Mouse (Mus musculus) liver, postnatal 0 days (tissue): ENCODE results near the gene Opn1sw. TPM values are rescaled to one million over a fixed set of nuclear protein-coding genes. Genes with fewer than 3 reads are reported as not detected.

Source experiments
- ATAC-seq: fragments of 200-750 bp; cut with Nextera tagmentation; 2 replicates; pipeline ENCODE4 v1.8.0; 2017; ENCODE audit warnings: mild to moderate bottlenecking, moderate library complexity
- DNase-seq: peaks from one replicate; pipeline ENCODE4 v3.0.0-alpha.2; 2016
- H3K27ac ChIP-seq: fragments of 300-500 bp; sonication (generic); 2 replicates; pipeline ENCODE4 v1.5.1; 2014; ENCODE audit warnings: antibody characterized with exemption, moderate library complexity, mild to moderate bottlenecking, low read depth
- H3K27me3 ChIP-seq: fragments of 300-500 bp; sonication (generic); 2 replicates; pipeline ENCODE4 v1.6.1; 2014; ENCODE audit warnings: low read length, control low read depth, mixed read lengths; ENCODE audit not compliant: insufficient read depth
- H3K36me3 ChIP-seq: fragments of 300-500 bp; sonication (generic); replicated peaks from 2 replicates; pipeline ENCODE4 v1.6.1; 2014; ENCODE audit warnings: mild to moderate bottlenecking, control low read depth, low read length, moderate library complexity, mixed read lengths; ENCODE audit not compliant: insufficient read depth
- H3K4me1 ChIP-seq: fragments of 300-500 bp; sonication (generic); 2 replicates; pipeline ENCODE4 v1.6.1; 2014; ENCODE audit warnings: antibody characterized with exemption, mild to moderate bottlenecking, control low read depth; ENCODE audit not compliant: insufficient read depth
- H3K4me2 ChIP-seq: fragments of 300-500 bp; sonication (generic); 2 replicates; pipeline ENCODE4 v1.6.1; 2014; ENCODE audit warnings: low read depth, mild to moderate bottlenecking, low read length, moderate library complexity, mixed read lengths
- H3K4me3 ChIP-seq: fragments of 300-500 bp; sonication (generic); 2 replicates; pipeline ENCODE4 v1.5.1; 2014; ENCODE audit warnings: low read depth, low read length
- H3K9ac ChIP-seq: fragments of 300-500 bp; sonication (generic); replicated peaks from 2 replicates; pipeline ENCODE4 v1.6.1; 2014; ENCODE audit warnings: mild to moderate bottlenecking, moderate library complexity
- H3K9me3 ChIP-seq: fragments of 300-500 bp; sonication (generic); 2 replicates; pipeline ENCODE4 v1.6.1; 2016; ENCODE audit warnings: mild to moderate bottlenecking, control low read depth, low read length, mixed read lengths
- CTCF ChIP-seq: sonication (generic); IDR thresholded peaks from 2 replicates; pipeline ENCODE4 v1.5.1; 2016; ENCODE audit warnings: antibody characterized with exemption, low read depth
- EP300 ChIP-seq: IDR thresholded peaks from 2 replicates; pipeline ENCODE4 v1.6.1; 2016; ENCODE audit warnings: antibody characterized with exemption, low read depth, mild to moderate bottlenecking
- WGBS: fragments of 180-500 bp; shearing (Covaris S2); extraction: QIAGEN DNeasy Blood & Tissue Kit; methylation state at CpG from one replicate; pipeline ENCODE4 v1.1.7; 2014; ENCODE audit not compliant: insufficient replicate concordance; 5-methylcytosine and 5-hydroxymethylcytosine counted together
- polyA plus RNA-seq: library from polyadenylated mRNA; unstranded; fragments of >200 nt; fragmentation: Nextera tagmentation; extraction: Ambion mirVana; gene quantifications from 2 replicates; pipeline ENCODE4 v1.2.1, GENCODE M21; 2015

Opn1sw gene
- polyA plus RNA-seq, 1 experiment from 2014 or later = 0.06 TPM

GRCm38 (mm10) chr6:29365277-29365676, 23.0 kb downstream of the Opn1sw start:
- no peaks in the 10 kb centered on the region for H3K9me3 ChIP-seq
- TF ChIP-seq CTCF (no peak), EP300 (no peak)
- H3K4me2 ChIP-seq = no peak overlapping the region
- peaks cover 45% of the 10 kb centered on the region for H3K36me3 ChIP-seq
- WGBS = 84% methylated on average over 1 of the region's 1 CpGs
- no peak for ATAC-seq
- no peak for DNase-seq
- no peak overlapping the region for H3K27ac ChIP-seq
- no peak overlapping the region for H3K4me3 ChIP-seq
- no peak overlapping the region for H3K9ac ChIP-seq
- no peaks in the 10 kb centered on the region for H3K27me3 ChIP-seq
- no peaks in the 10 kb centered on the region for H3K4me1 ChIP-seq

- Histone ChIP-seq H3K4me1 (no peaks in the 10 kb centered on the region), H3K9me3 (no peaks in the 10 kb centered on the region), H3K9ac (no peak overlapping the region), H3K27ac (no peak overlapping the region), H3K4me2 (no peak overlapping the region), H3K4me3 (no peak overlapping the region), H3K27me3 (no peaks in the 10 kb centered on the region), H3K36me3 (peaks cover 39% of the 10 kb centered on the region)
- 81% methylated on average over 3 of the region's 3 CpGs for WGBS
- DNase-seq = no peak
- TF ChIP-seq CTCF = no peak
- TF ChIP-seq EP300 = no peak
- no peak for ATAC-seq
These were observed 25.1 kb downstream of the Opn1sw start for GRCm38 (mm10) chr6:29363129-29363515.

GRCm38 (mm10) chr6:29362246-29363128, 25.8 kb downstream of the Opn1sw start:
- peaks cover 40% of the 10 kb centered on the region for H3K36me3 ChIP-seq
- DNase-seq (no peak), ATAC-seq (no peak)
- WGBS = 82% methylated on average over 7 of the region's 7 CpGs
- H3K4me1 ChIP-seq = no peaks in the 10 kb centered on the region
- H3K4me2 ChIP-seq = no peak overlapping the region
- H3K27me3 ChIP-seq = no peaks in the 10 kb centered on the region
- no peak overlapping the region for H3K27ac ChIP-seq
- H3K9ac ChIP-seq = no peak overlapping the region
- TF ChIP-seq EP300 (no peak), CTCF (peak; percentile 32)
- H3K9me3 ChIP-seq = no peaks in the 10 kb centered on the region
- H3K4me3 ChIP-seq = no peak overlapping the region

GRCm38 (mm10) chr6:29360211-29360610, 28.1 kb downstream of the Opn1sw start:
- Histone ChIP-seq H3K4me3 (no peak overlapping the region), H3K4me2 (no peak overlapping the region), H3K27ac (no peak overlapping the region), H3K27me3 (no peaks in the 10 kb centered on the region), H3K36me3 (peaks cover 31% of the 10 kb centered on the region), H3K9me3 (no peaks in the 10 kb centered on the region), H3K9ac (no peak overlapping the region), H3K4me1 (no peaks in the 10 kb centered on the region)
- no peak for ATAC-seq
- 78% methylated on average over 6 of the region's 6 CpGs for WGBS
- no peak for DNase-seq
- no peak for TF ChIP-seq CTCF

GRCm38 (mm10) chr6:29359386-29359785, 28.9 kb downstream of the Opn1sw start:
- no peaks in the 10 kb centered on the region for H3K9me3 ChIP-seq
- ATAC-seq (no peak), DNase-seq (no peak)
- H3K4me3 ChIP-seq = no peak overlapping the region
- H3K4me2 ChIP-seq = no peak overlapping the region
- TF ChIP-seq EP300 (no peak), CTCF (no peak)
- no peaks in the 10 kb centered on the region for H3K27me3 ChIP-seq
- no peak overlapping the region for H3K27ac ChIP-seq
- no peaks in the 10 kb centered on the region for H3K4me1 ChIP-seq
- peaks cover 30% of the 10 kb centered on the region for H3K36me3 ChIP-seq
- WGBS = 80% methylated on average over 3 of the region's 3 CpGs
- H3K9ac ChIP-seq = no peak overlapping the region

- Histone ChIP-seq H3K36me3 (peaks cover 15% of the 10 kb centered on the region), H3K4me1 (peaks cover 14% of the 10 kb centered on the region; the same call in 1 of the 2 replicates), H3K9me3 (no peaks in the 10 kb centered on the region), H3K4me2 (peak overlapping the region; percentile 28; the same call in 1 of the 2 replicates), H3K27me3 (no peaks in the 10 kb centered on the region), H3K9ac (no peak overlapping the region), H3K4me3 (no peak overlapping the region), H3K27ac (no peak overlapping the region)
- DNase-seq (no peak), ATAC-seq (no peak)
- TF ChIP-seq EP300 (no peak; the same call in 1 of the 2 replicates), CTCF (no peak)
- 28% methylated on average over 5 of the region's 5 CpGs for WGBS
These were observed 35.5 kb downstream of the Opn1sw start for GRCm38 (mm10) chr6:29352816-29353215.
